Mouse (Mus musculus) adrenal gland, postnatal 14 days (tissue): ENCODE results near the gene Xrcc5. TPM values are rescaled to one million over a fixed set of nuclear protein-coding genes. Genes with fewer than 3 reads are reported as not detected.

ENCODE experiments used
- total RNA-seq: library from RNA; stranded (reverse); gene quantifications from 2 replicates; pipeline ENCODE4 v1.2.3, GENCODE M21; 2021

Gene Xrcc5
- total RNA-seq, 1 experiment from 2014 or later = 11.9 TPM

Other genes with a start within 250 kb of the Xrcc5 start
- 7.5 and 8.0 TPM in 2 replicates for gene Mreg, start 95.1 kb upstream of the Xrcc5 start, total RNA-seq
- gene Pecr, start 23.1 kb upstream of the Xrcc5 start, total RNA-seq = 35.9 and 56.7 TPM in 2 replicates
- gene Tmem169, start 23.1 kb upstream of the Xrcc5 start, total RNA-seq = 1.3 and 2.3 TPM in 2 replicates
- gene March4, start 229.5 kb downstream of the Xrcc5 start, total RNA-seq = 0.78 and 1.7 TPM in 2 replicates